9 mouse cellular contexts compared by ENCODE assay signal in genomic region chr7:101676033-101676761, GRCm38 (mm10). TPM values are rescaled to one million over a fixed set of nuclear protein-coding genes. Genes with fewer than 3 reads are reported as not detected.
A peak's percentile ranks its signal among the peaks of the same experiment; 100 is the strongest.
DNase-seq lines count a peak whose midpoint lies in the region; ATAC-seq and TF ChIP-seq lines count a peak whose summit lies in the region.
"Had no signal": no experiment of that assay in that cellular context is flagged by ENCODE, and none has a peak within 500 bp of the region (broad histone marks: within the 10 kb centered on the region; RNA-seq: fewer than 3 reads in every experiment).

No protein-coding gene starts in this region.

- peaks cover 11% of the 10 kb centered on the region for H3K4me1 ChIP-seq in heart, adult 2 months (ENCODE audit: control insufficient read depth, insufficient read depth, low read length)
- peaks cover 14% of the 10 kb centered on the region for H3K4me1 ChIP-seq in forebrain, embryonic 16.5 days (replicated peaks; ENCODE audit: control insufficient read depth, insufficient read depth, low read length)
- peaks cover 18% of the 10 kb centered on the region; the same call in 1 of the 2 replicates for H3K4me1 ChIP-seq in hindbrain, embryonic 14.5 days (replicated peaks; ENCODE audit: control insufficient read depth, insufficient read depth, low read length)
- H3K4me1 ChIP-seq in midbrain, postnatal 0 days (ENCODE audit: insufficient read depth, low read length): peaks cover 6% of the 10 kb centered on the region; the same call in 1 of the 2 replicates

- intact Hi-C loops in heart, adult 2 months (cut with DNase I): loop anchor here (5.0 kb wide), 1 partner anchor 221 kb away; no protein-coding TSS in a partner anchor
- intact Hi-C loops in heart, postnatal 25 days (cut with DNase I): loop anchor here (5.0 kb wide), 2 partner anchors 161 to 216 kb away; partner anchors contain the start of gene Inppl1

- TF ChIP-seq EP300 in heart, adult 2 months (IDR thresholded peaks at IDR 0.05; ENCODE audit: insufficient read depth, low read depth, low read length): no peak

- 36% methylated on average over 6 of the region's 6 CpGs for WGBS in heart, adult 2 months
- 29% methylated on average over 6 of the region's 6 CpGs for WGBS in forebrain, embryonic 16.5 days
- 32% methylated on average over 6 of the region's 6 CpGs for WGBS in hindbrain, embryonic 14.5 days
- 30% methylated on average over 6 of the region's 6 CpGs for WGBS in midbrain, postnatal 0 days

- H3K27me3 ChIP-seq in heart, adult 2 months (ENCODE audit: control insufficient read depth, insufficient read depth, low read length): no peaks in the 10 kb centered on the region
- no peaks in the 10 kb centered on the region for H3K27me3 ChIP-seq in forebrain, embryonic 16.5 days (replicated peaks; ENCODE audit: control insufficient read depth, insufficient read depth, low read length)
- H3K27me3 ChIP-seq in hindbrain, embryonic 14.5 days (ENCODE audit: control insufficient read depth, insufficient read depth, low read length): no peaks in the 10 kb centered on the region
- no peaks in the 10 kb centered on the region for H3K27me3 ChIP-seq in midbrain, postnatal 0 days (ENCODE audit: insufficient read depth, low read length)

- no peak for ATAC-seq in forebrain, embryonic 16.5 days
- ATAC-seq in hindbrain, embryonic 14.5 days (ENCODE audit: low FRiP score): no peak
- ATAC-seq in midbrain, postnatal 0 days (ENCODE audit: low FRiP score): no peak

- H3K9me3 ChIP-seq in forebrain, embryonic 16.5 days (ENCODE audit: control insufficient read depth, low read length): no peaks in the 10 kb centered on the region
- H3K9me3 ChIP-seq in hindbrain, embryonic 14.5 days (ENCODE audit: control insufficient read depth, low read length): no peaks in the 10 kb centered on the region
- H3K9me3 ChIP-seq in midbrain, postnatal 0 days (ENCODE audit: low read length): no peaks in the 10 kb centered on the region

- no peaks in the 10 kb centered on the region; the same call in 1 of the 2 replicates for H3K36me3 ChIP-seq in heart, adult 2 months (ENCODE audit: control insufficient read depth, insufficient read depth, low read length)
- no peaks in the 10 kb centered on the region for H3K36me3 ChIP-seq in forebrain, embryonic 16.5 days (ENCODE audit: control insufficient read depth, insufficient read depth)
- no peaks in the 10 kb centered on the region for H3K36me3 ChIP-seq in hindbrain, embryonic 14.5 days (replicated peaks; ENCODE audit: control insufficient read depth, insufficient read depth)
- H3K36me3 ChIP-seq in midbrain, postnatal 0 days (ENCODE audit: insufficient read depth, low read length): no peaks in the 10 kb centered on the region

- H3K4me2 ChIP-seq in forebrain, embryonic 16.5 days (ENCODE audit: low read length): no peak overlapping the region
- H3K4me2 ChIP-seq in hindbrain, embryonic 14.5 days (replicated peaks): no peak overlapping the region
- H3K4me2 ChIP-seq in midbrain, postnatal 0 days (ENCODE audit: low read depth, low read length, poor library complexity, severe bottlenecking): no peak overlapping the region

- TF ChIP-seq POLR2A in heart, adult 2 months (IDR thresholded peaks at IDR 0.05; ENCODE audit: insufficient read depth, low read depth, low read length): no peak

- H3K27ac ChIP-seq in heart, adult 2 months: peak overlapping the region; percentile 41
- H3K27ac ChIP-seq in forebrain, embryonic 16.5 days (ENCODE audit: low read length): peak overlapping the region; percentile 30; the same call in 1 of the 2 replicates
- H3K27ac ChIP-seq in hindbrain, embryonic 14.5 days: peak overlapping the region; percentile 6; the same call in 1 of the 2 replicates
- no peak overlapping the region for H3K27ac ChIP-seq in midbrain, postnatal 0 days (ENCODE audit: low read depth, low read length)

- no peak overlapping the region; the same call in 1 of the 2 replicates for H3K9ac ChIP-seq in heart, adult 2 months (ENCODE audit: low read depth, low read length)
- no peak overlapping the region for H3K9ac ChIP-seq in forebrain, embryonic 16.5 days (replicated peaks; ENCODE audit: low read depth, low read length)
- H3K9ac ChIP-seq in hindbrain, embryonic 14.5 days: 0 out of 2 replicates have a peak overlapping the region, but pooled peaks have one; percentile 20
- H3K9ac ChIP-seq in midbrain, postnatal 0 days (replicated peaks; ENCODE audit: low read length, poor library complexity, severe bottlenecking): 0 out of 2 replicates have a peak overlapping the region, but pooled peaks have one; percentile 8

- H3K4me3 ChIP-seq in heart, adult 2 months: no peak overlapping the region
- H3K4me3 ChIP-seq in forebrain, embryonic 16.5 days (replicated peaks; ENCODE audit: low read length): no peak overlapping the region
- no peak overlapping the region for H3K4me3 ChIP-seq in hindbrain, embryonic 14.5 days (replicated peaks; ENCODE audit: low read length)
- H3K4me3 ChIP-seq in midbrain, postnatal 0 days (ENCODE audit: low read depth, low read length): no peak overlapping the region

- no peaks in the 10 kb centered on the region for H3K79me2 ChIP-seq in heart, adult 2 months (replicated peaks; ENCODE audit: control insufficient read depth, insufficient read depth, low read length)

- TF ChIP-seq CTCF in heart, adult 2 months (IDR thresholded peaks at IDR 0.05): no peak
- no peak for TF ChIP-seq CTCF in midbrain, postnatal 0 days (IDR thresholded peaks at IDR 0.05)

- DNase-seq in heart, adult 2 months: peak in 1 of 2 experiments; percentile 41
- DNase-seq in heart, postnatal 25 days (ENCODE audit: low spot score): no peak
- no peak for DNase-seq in hindbrain, embryonic 14.5 days (ENCODE audit: low spot score)
- no peak for DNase-seq in midbrain, postnatal 0 days (ENCODE audit: low spot score)
- no peak for DNase-seq in right cerebral cortex, postnatal 36 days (ENCODE audit: low spot score in 2 of 2)
- DNase-seq in Muller cell, postnatal 12 days (ENCODE audit: inconsistent ontology term): no peak
- DNase-seq in adrenal gland, adult 18-20 months (ENCODE audit: low spot score in 2 of 2): no peak
- DNase-seq: right cerebral cortex, postnatal 25 days had no signal

RNA-seq across cellular contexts. Expression of gene Clpb, which starts 12.8 kb away (rescaled TPM):
- total RNA-seq in heart, adult 2 months (2021): 10 to 100 TPM; 72.6 to 79.2 TPM
- 57.3 and 77.1 TPM in 2 replicates for polyA plus RNA-seq in heart, adult 2 months (2012; rRNA removed)
- 10 to 100 TPM; 59.7 to 62.6 TPM for total RNA-seq in heart, postnatal 25 days (2021)
- polyA plus RNA-seq in forebrain, embryonic 16.5 days (2015; fragmentation: Nextera tagmentation; extraction: Ambion mirVana): 42.0 and 51.9 TPM in 2 replicates
- 33.0 and 39.8 TPM in 2 replicates for polyA plus RNA-seq in hindbrain, embryonic 14.5 days (2014; fragmentation: Nextera tagmentation; extraction: Ambion mirVana)
- total RNA-seq in midbrain, postnatal 0 days (2014; rRNA removed): 39.7 and 53.1 TPM in 2 replicates
- 33.4 and 43.3 TPM in 2 replicates for polyA plus RNA-seq in midbrain, postnatal 0 days (2015; fragmentation: Nextera tagmentation; extraction: Ambion mirVana)
- 100 to 1,000 TPM in 1 of 2 experiments, 10 to 100 TPM in 1; 90.8 to 113 TPM for total RNA-seq in adrenal gland, adult 18-20 months (2021)

Comparison
In these comparisons a context has a peak if more than half of its experiments do, and no peak if none do; other contexts are left out.
1. H3K9ac ChIP-seq: peak in hindbrain, embryonic 14.5 days (single experiment) and midbrain, postnatal 0 days (single experiment); none in heart, adult 2 months (single experiment) and forebrain, embryonic 16.5 days (single experiment).